Mouse (Mus musculus) forebrain, embryonic 12.5 days (tissue): ENCODE results near the gene Fam193a. TPM values are rescaled to one million over a fixed set of nuclear protein-coding genes. Genes with fewer than 3 reads are reported as not detected.

Experiments
- ATAC-seq: fragments of 200-750 bp; cut with Nextera tagmentation; 2 replicates; pipeline ENCODE4 v1.8.0; 2017; ENCODE audit warnings: moderate TSS enrichment; ENCODE audit not compliant: low FRiP score
- H3K27ac ChIP-seq: fragments of 300-500 bp; sonication (generic); 2 replicates; pipeline ENCODE4 v1.5.1; 2016; ENCODE audit warnings: mild to moderate bottlenecking
- H3K27me3 ChIP-seq: fragments of 300-500 bp; sonication (generic); 2 replicates; pipeline ENCODE4 v1.6.1; 2016; ENCODE audit warnings: mild to moderate bottlenecking
- H3K36me3 ChIP-seq: fragments of 300-500 bp; sonication (generic); replicated peaks from 2 replicates; pipeline ENCODE4 v1.6.1; 2016; ENCODE audit warnings: mild to moderate bottlenecking
- H3K4me1 ChIP-seq: fragments of 300-500 bp; sonication (generic); 2 replicates; pipeline ENCODE4 v1.6.1; 2016
- H3K4me2 ChIP-seq: fragments of 300-500 bp; sonication (generic); 2 replicates; pipeline ENCODE4 v1.6.1; 2016; ENCODE audit warnings: mild to moderate bottlenecking, moderate library complexity
- H3K4me3 ChIP-seq: fragments of 300-500 bp; sonication (generic); replicated peaks from 2 replicates; pipeline ENCODE4 v1.5.1; 2016; ENCODE audit warnings: mild to moderate bottlenecking
- H3K9ac ChIP-seq: fragments of 300-500 bp; sonication (generic); 2 replicates; pipeline ENCODE4 v1.6.1; 2016; ENCODE audit warnings: mild to moderate bottlenecking
- H3K9me3 ChIP-seq: fragments of 300-500 bp; sonication (generic); 2 replicates; pipeline ENCODE4 v1.6.1; 2016
- WGBS: fragments of 180-500 bp; shearing (Covaris S2); methylation state at CpG from one replicate; pipeline ENCODE4 v1.1.7; 2016; 5-methylcytosine and 5-hydroxymethylcytosine counted together
- polyA plus RNA-seq: library from polyadenylated mRNA; unstranded; fragments of >200 nt; fragmentation: Nextera tagmentation; extraction: Ambion mirVana; gene quantifications from 2 replicates; pipeline ENCODE4 v1.2.1, GENCODE M21; 2016

Gene Fam193a
- polyA plus RNA-seq, 1 experiment from 2014 or later, result 19.9 TPM

DNA sequence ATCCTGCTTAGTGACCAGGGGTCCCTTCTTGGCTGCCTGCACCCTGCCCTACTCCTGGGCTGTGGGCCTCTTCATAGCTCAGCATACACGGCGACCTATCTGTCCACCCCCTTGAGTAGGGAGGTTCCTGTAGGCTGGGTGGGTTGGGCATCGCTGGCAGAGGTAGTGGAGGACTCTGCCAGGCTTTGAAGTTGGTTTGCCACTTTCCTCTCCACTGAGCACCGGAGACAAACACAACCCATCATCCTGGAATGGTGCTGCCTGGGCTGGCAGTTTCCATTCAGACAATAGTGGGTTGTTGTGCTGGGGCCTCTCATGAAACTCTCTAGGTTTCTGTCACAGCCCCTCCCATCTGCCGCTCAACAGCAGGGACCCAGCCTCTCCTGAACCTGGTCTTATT lies 160.4 kb downstream of the Fam193a start:
- Histone ChIP-seq H3K9ac (no peak overlapping the region), H3K4me1 (0 out of 2 replicates have a peak, but pooled peaks cover 7% of the 10 kb centered on the region), H3K27ac (no peak overlapping the region), H3K9me3 (no peaks in the 10 kb centered on the region), H3K4me2 (no peak overlapping the region), H3K27me3 (peaks cover 15% of the 10 kb centered on the region), H3K36me3 (no peaks in the 10 kb centered on the region), H3K4me3 (no peak overlapping the region)
- no peak for ATAC-seq
- 82% methylated on average over 5 of the region's 5 CpGs for WGBS

GRCm38 (mm10) chr5:34530687-34531086 lies 161.0 kb downstream of the Fam193a start:
- Histone ChIP-seq H3K27me3 (peaks cover 15% of the 10 kb centered on the region), H3K36me3 (no peaks in the 10 kb centered on the region), H3K4me1 (0 out of 2 replicates have a peak, but pooled peaks cover 5% of the 10 kb centered on the region), H3K4me2 (no peak overlapping the region), H3K4me3 (no peak overlapping the region), H3K27ac (no peak overlapping the region), H3K9ac (no peak overlapping the region), H3K9me3 (no peaks in the 10 kb centered on the region)
- 58% methylated on average over 4 of the region's 4 CpGs for WGBS
- no peak for ATAC-seq

- 83% methylated on average over 5 of the region's 5 CpGs for WGBS
These were observed 163.3 kb downstream of the Fam193a start for GRCm38 (mm10) chr5:34533066-34533465.

GRCm38 (mm10) chr5:34533820-34534219 lies 164.1 kb downstream of the Fam193a start:
- H3K4me3 ChIP-seq, result no peak overlapping the region
- H3K27me3 ChIP-seq, result no peaks in the 10 kb centered on the region
- H3K36me3 ChIP-seq, result no peaks in the 10 kb centered on the region
- ATAC-seq, result no peak
- H3K9ac ChIP-seq, result no peak overlapping the region
- H3K9me3 ChIP-seq, result no peaks in the 10 kb centered on the region
- H3K4me2 ChIP-seq, result no peak overlapping the region
- H3K4me1 ChIP-seq, result no peaks in the 10 kb centered on the region
- WGBS, result 71% methylated on average over 3 of the region's 3 CpGs
- no peak overlapping the region for H3K27ac ChIP-seq

More at GRCm38 (mm10) chr5:34533066-34533465, 163.3 kb downstream of the Fam193a start:
- H3K27me3 ChIP-seq, result no peaks in the 10 kb centered on the region
- no peak overlapping the region for H3K4me2 ChIP-seq
- H3K9me3 ChIP-seq, result no peaks in the 10 kb centered on the region
- H3K4me3 ChIP-seq, result no peak overlapping the region
- no peak overlapping the region for H3K27ac ChIP-seq
- no peak overlapping the region for H3K9ac ChIP-seq
- no peak for ATAC-seq
- H3K4me1 ChIP-seq, result no peaks in the 10 kb centered on the region
- no peaks in the 10 kb centered on the region for H3K36me3 ChIP-seq

DNA sequence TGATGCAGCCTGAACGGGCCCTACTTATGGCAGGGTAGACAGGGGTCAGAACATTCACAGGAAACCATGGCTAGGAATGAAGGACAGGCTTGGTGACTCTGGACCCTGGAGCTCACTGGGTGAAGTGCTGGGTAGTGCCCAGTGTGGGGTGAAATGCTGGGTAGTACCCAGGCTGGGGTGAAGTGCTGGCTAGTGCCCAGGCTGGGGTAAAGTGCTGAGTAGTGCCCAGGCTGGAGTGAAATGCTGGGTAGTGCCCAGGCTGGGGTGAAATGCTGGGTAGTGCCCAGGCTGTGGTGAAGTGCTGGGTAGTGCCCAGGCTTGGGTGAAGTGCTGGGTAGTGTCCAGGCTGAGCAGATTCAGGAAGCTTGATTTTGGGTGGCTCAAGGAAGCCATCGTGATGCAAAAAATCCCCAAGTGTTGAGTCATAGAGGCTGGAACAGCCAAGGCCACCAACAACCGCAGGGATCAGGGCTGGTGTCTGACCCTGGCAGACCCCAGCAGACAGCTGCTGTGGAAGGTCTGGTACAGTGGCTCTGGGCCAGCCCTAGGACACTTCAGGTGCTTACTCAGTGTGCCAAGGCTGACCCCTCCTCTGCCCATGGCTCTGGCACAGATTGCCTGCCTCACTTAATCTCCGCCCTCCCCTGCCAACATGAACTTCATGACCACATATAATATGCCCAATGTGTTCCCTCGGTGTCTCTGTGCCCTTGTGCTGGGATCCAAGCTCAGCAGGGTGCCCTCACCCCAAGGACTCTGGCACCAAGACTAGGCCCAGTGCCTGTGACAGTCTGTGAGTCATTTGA lies 165.2 kb downstream of the Fam193a start:
- WGBS, result 87% methylated on average over 5 of the region's 5 CpGs
- ATAC-seq, result no peak

DNA sequence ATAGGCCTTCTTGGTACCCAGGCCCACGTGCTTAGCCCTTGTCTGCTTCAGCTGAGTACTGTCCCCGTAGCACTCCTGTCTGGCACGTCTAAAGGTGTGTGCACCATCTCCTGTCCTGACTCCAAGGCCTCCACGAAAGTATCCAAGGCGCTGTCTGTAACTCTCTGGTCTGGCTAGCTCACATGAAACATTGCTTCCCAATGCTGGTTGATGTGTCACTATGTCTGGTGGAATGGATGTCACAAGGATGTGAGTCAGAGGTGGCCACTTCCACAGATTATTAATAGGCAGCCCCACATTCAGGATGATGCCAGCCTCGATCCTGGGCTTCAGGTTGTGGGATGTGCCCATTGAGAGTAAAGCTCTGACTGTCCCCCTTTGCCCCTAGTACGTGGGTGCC lies 166.1 kb downstream of the Fam193a start:
- Histone ChIP-seq H3K9ac (no peak overlapping the region), H3K4me1 (no peaks in the 10 kb centered on the region), H3K36me3 (no peaks in the 10 kb centered on the region), H3K27me3 (no peaks in the 10 kb centered on the region), H3K27ac (no peak overlapping the region), H3K4me3 (no peak overlapping the region), H3K4me2 (no peak overlapping the region), H3K9me3 (no peaks in the 10 kb centered on the region)
- ATAC-seq, result no peak
- 84% methylated on average over 7 of the region's 7 CpGs for WGBS

More for the DNA sequence above, 165.2 kb downstream of the Fam193a start:
- Histone ChIP-seq H3K4me2 (no peak overlapping the region), H3K9me3 (no peaks in the 10 kb centered on the region), H3K27me3 (no peaks in the 10 kb centered on the region), H3K4me3 (no peak overlapping the region), H3K27ac (no peak overlapping the region), H3K9ac (no peak overlapping the region), H3K4me1 (no peaks in the 10 kb centered on the region), H3K36me3 (no peaks in the 10 kb centered on the region)

Other genes with a start within 250 kb of the Fam193a start
- 0.62 and 0.80 TPM in 2 replicates for gene Poln, start 200.5 kb upstream of the Fam193a start, polyA plus RNA-seq
- gene Haus3, start 200.4 kb upstream of the Fam193a start, polyA plus RNA-seq, result 43.1 and 45.3 TPM in 2 replicates
- 25.0 and 25.8 TPM in 2 replicates for gene Mxd4, start 182.2 kb upstream of the Fam193a start, polyA plus RNA-seq
- gene Zfyve28, start 81.5 kb upstream of the Fam193a start, polyA plus RNA-seq, result 2.1 and 2.6 TPM in 2 replicates
- not detected in 2 replicates for gene Cfap99, start 81.3 kb upstream of the Fam193a start, polyA plus RNA-seq
- 178 and 180 TPM in 2 replicates for gene Rnf4, start 33.6 kb upstream of the Fam193a start, polyA plus RNA-seq
- 6.7 and 9.2 TPM in 2 replicates for gene Tnip2, start 144.1 kb downstream of the Fam193a start, polyA plus RNA-seq
- gene Sh3bp2, start 155.9 kb downstream of the Fam193a start, polyA plus RNA-seq, result 18.5 and 20.1 TPM in 2 replicates
- gene Add1, start 203.7 kb downstream of the Fam193a start, polyA plus RNA-seq, result 197 and 211 TPM in 2 replicates